Mouse (Mus musculus) heart, embryonic 11.5 days (tissue): ENCODE data around the gene Olig2. TPM values are rescaled to one million over a fixed set of nuclear protein-coding genes. Genes with fewer than 3 reads are reported as not detected.

ENCODE experiments used
- ATAC-seq: fragments of 200-750 bp; cut with Nextera tagmentation; replicated peaks from 2 replicates; pipeline ENCODE4 v1.8.0; 2017; ENCODE audit warnings: moderate library complexity; ENCODE audit not compliant: insufficient number of reproducible peaks, low FRiP score, low TSS enrichment
- H3K27ac ChIP-seq: fragments of 300-500 bp; sonication (generic); 2 replicates; pipeline ENCODE4 v1.5.1; 2014; ENCODE audit warnings: mild to moderate bottlenecking, low read depth, low read length
- H3K27me3 ChIP-seq: fragments of 300-500 bp; sonication (generic); 2 replicates; pipeline ENCODE4 v1.6.1; 2014; ENCODE audit warnings: mild to moderate bottlenecking, low read length, mixed read lengths; ENCODE audit not compliant: control insufficient read depth, insufficient read depth
- H3K36me3 ChIP-seq: fragments of 300-500 bp; sonication (generic); 2 replicates; pipeline ENCODE4 v1.6.1; 2014; ENCODE audit warnings: mild to moderate bottlenecking, low read length, moderate library complexity, mixed read lengths; ENCODE audit not compliant: control insufficient read depth, insufficient read depth
- H3K4me1 ChIP-seq: fragments of 300-500 bp; sonication (generic); 2 replicates; pipeline ENCODE4 v1.6.1; 2014; ENCODE audit warnings: low read length; ENCODE audit not compliant: control insufficient read depth, insufficient read depth
- H3K4me2 ChIP-seq: fragments of 300-500 bp; sonication (generic); 2 replicates; pipeline ENCODE4 v1.6.1; 2014; ENCODE audit warnings: mild to moderate bottlenecking, moderate library complexity
- H3K4me3 ChIP-seq: fragments of 300-500 bp; sonication (generic); 2 replicates; pipeline ENCODE4 v1.5.1; 2014; ENCODE audit warnings: low read depth, low read length
- H3K9ac ChIP-seq: fragments of 300-500 bp; sonication (generic); 2 replicates; pipeline ENCODE4 v1.6.1; 2014; ENCODE audit warnings: mild to moderate bottlenecking, low read depth, low read length, moderate library complexity
- H3K9me3 ChIP-seq: fragments of 300-500 bp; sonication (generic); replicated peaks from 2 replicates; pipeline ENCODE4 v1.6.1; 2016; ENCODE audit warnings: low read length; ENCODE audit not compliant: control insufficient read depth
- WGBS: fragments of 180-500 bp; shearing (Covaris S2); extraction: QIAGEN DNeasy Blood & Tissue Kit; methylation state at CpG from one replicate; pipeline ENCODE4 v1.1.7; 2014; ENCODE audit not compliant: insufficient replicate concordance; 5-methylcytosine and 5-hydroxymethylcytosine counted together
- polyA plus RNA-seq: library from polyadenylated mRNA; unstranded; fragments of >200 nt; fragmentation: Nextera tagmentation; extraction: Ambion mirVana; gene quantifications from 2 replicates; pipeline ENCODE4 v1.2.1, GENCODE M21; 2014

The Olig2 gene
- polyA plus RNA-seq, 1 experiment from 2014 or later = 0.06 TPM

GRCm38 (mm10) chr16:91199815-91200214 lies 25.4 kb upstream of the Olig2 start:
- ATAC-seq = no peak
- Histone ChIP-seq H3K36me3 (no peaks in the 10 kb centered on the region), H3K4me1 (no peaks in the 10 kb centered on the region), H3K4me3 (no peak overlapping the region), H3K27me3 (no peaks in the 10 kb centered on the region), H3K9me3 (no peaks in the 10 kb centered on the region), H3K9ac (no peak overlapping the region), H3K4me2 (no peak overlapping the region), H3K27ac (no peak overlapping the region)
- WGBS = 83% methylated on average over 7 of the region's 7 CpGs

DNA sequence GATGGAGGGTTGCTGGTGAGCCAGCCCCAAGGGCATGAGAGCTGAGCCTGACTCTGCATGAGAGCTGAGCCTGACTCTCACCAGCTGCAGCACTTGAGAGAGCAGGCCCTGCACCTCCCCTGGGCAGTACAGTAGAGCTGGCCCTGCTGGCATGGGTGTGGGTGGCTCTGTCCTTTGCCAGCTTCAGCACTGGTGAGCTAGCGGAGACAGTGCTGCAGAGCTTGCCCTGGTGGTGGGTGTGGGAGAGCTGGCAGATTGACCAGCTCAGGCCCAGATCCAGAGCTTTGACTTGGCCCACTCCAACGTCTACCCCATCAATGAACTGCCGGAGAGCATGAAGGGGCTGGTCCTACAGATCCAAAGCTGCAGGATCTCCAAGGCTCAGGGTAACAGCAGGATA lies 22.3 kb upstream of the Olig2 start:
- no peak overlapping the region for H3K9ac ChIP-seq
- no peak overlapping the region for H3K4me2 ChIP-seq
- H3K9me3 ChIP-seq = no peaks in the 10 kb centered on the region
- H3K27me3 ChIP-seq = no peaks in the 10 kb centered on the region
- no peaks in the 10 kb centered on the region for H3K36me3 ChIP-seq
- no peak overlapping the region for H3K27ac ChIP-seq
- H3K4me3 ChIP-seq = no peak overlapping the region
- 73% methylated on average over 3 of the region's 3 CpGs for WGBS
- H3K4me1 ChIP-seq = no peaks in the 10 kb centered on the region
- ATAC-seq = no peak

- H3K36me3 ChIP-seq = no peaks in the 10 kb centered on the region
- no peaks in the 10 kb centered on the region for H3K9me3 ChIP-seq
- H3K4me1 ChIP-seq = no peaks in the 10 kb centered on the region
- no peak overlapping the region for H3K9ac ChIP-seq
- H3K27ac ChIP-seq = no peak overlapping the region
- H3K4me3 ChIP-seq = no peak overlapping the region
- ATAC-seq = no peak
- no peak overlapping the region for H3K4me2 ChIP-seq
- peaks cover 5% of the 10 kb centered on the region; the same call in 1 of the 2 replicates for H3K27me3 ChIP-seq
- 80% methylated on average over 1 of the region's 1 CpGs for WGBS
Measured at GRCm38 (mm10) chr16:91206371-91206770, 18.9 kb upstream of the Olig2 start.

DNA sequence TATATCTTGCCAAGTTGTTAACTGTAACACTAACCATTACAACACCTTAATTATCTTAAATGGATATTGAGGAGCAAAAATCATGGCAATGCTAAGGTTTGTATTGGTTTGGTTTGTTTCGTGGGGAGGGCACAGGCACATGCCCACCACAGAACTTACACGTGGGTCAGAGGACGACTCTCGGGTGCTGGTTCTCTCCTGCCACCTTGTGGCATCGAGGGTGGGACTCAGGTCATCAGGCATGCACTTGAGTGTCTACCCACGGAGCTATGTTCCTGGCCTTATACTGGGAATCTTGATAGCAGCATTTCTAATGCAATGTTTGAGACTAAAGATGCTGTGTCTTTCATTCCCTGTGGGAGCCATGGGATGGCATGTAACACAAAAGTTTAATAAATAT lies 8.2 kb upstream of the Olig2 start:
- 38% methylated on average over 6 of the region's 6 CpGs for WGBS
- Histone ChIP-seq H3K9ac (no peak overlapping the region), H3K27me3 (peaks cover 73% of the 10 kb centered on the region), H3K4me2 (no peak overlapping the region), H3K9me3 (peaks cover 4% of the 10 kb centered on the region; the same call in 1 of the 2 replicates), H3K4me3 (no peak overlapping the region), H3K36me3 (no peaks in the 10 kb centered on the region), H3K4me1 (0 out of 2 replicates have a peak, but pooled peaks cover 3% of the 10 kb centered on the region), H3K27ac (no peak overlapping the region)
- no peak for ATAC-seq

DNA sequence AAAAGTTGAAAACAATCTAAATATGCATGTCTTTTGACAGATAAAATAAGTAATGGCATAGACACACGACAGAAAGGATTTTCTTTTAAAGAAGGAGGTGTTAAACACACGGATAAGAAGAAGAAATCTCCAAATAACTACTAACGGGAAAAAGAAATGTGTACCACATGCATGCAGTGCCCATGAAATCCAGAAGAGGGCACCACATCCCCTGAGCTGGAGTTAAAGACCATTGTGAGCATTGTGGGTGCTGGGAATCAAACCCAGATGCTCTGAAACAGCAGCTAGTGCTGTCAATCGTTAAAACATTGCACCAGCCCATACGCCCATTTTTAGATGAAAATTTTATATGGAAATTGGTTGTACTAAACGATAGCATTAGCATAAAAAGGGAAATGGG lies 7.3 kb upstream of the Olig2 start:
- Histone ChIP-seq H3K27me3 (peaks cover 77% of the 10 kb centered on the region), H3K36me3 (no peaks in the 10 kb centered on the region), H3K4me2 (no peak overlapping the region), H3K4me3 (no peak overlapping the region), H3K9ac (no peak overlapping the region), H3K4me1 (0 out of 2 replicates have a peak, but pooled peaks cover 6% of the 10 kb centered on the region), H3K9me3 (peaks cover 4% of the 10 kb centered on the region; the same call in 1 of the 2 replicates), H3K27ac (no peak overlapping the region)
- ATAC-seq = no peak
- 63% methylated on average over 6 of the region's 6 CpGs for WGBS

- no peaks in the 10 kb centered on the region for H3K36me3 ChIP-seq
- no peak overlapping the region for H3K27ac ChIP-seq
- H3K9me3 ChIP-seq = peaks cover 4% of the 10 kb centered on the region; the same call in 1 of the 2 replicates
- H3K9ac ChIP-seq = no peak overlapping the region
- ATAC-seq = no peak
- 0 out of 2 replicates have a peak, but pooled peaks cover 9% of the 10 kb centered on the region for H3K4me1 ChIP-seq
- 18% methylated on average over 14 of the region's 14 CpGs for WGBS
- H3K4me3 ChIP-seq = no peak overlapping the region
- H3K4me2 ChIP-seq = no peak overlapping the region
- H3K27me3 ChIP-seq = peaks cover 80% of the 10 kb centered on the region
Measured at GRCm38 (mm10) chr16:91219246-91219645, 6.0 kb upstream of the Olig2 start.

- H3K9ac ChIP-seq = no peak overlapping the region
- H3K4me1 ChIP-seq = peaks cover 21% of the 10 kb centered on the region
- no peak overlapping the region for H3K27ac ChIP-seq
- peaks cover 4% of the 10 kb centered on the region; the same call in 1 of the 2 replicates for H3K9me3 ChIP-seq
- H3K36me3 ChIP-seq = no peaks in the 10 kb centered on the region
- WGBS = under 1% methylated on average over 25 of the region's 25 CpGs
- peaks cover 98% of the 10 kb centered on the region for H3K27me3 ChIP-seq
- H3K4me3 ChIP-seq = peak overlapping the region; percentile 2; the same call in 1 of the 2 replicates
- ATAC-seq = no peak
- H3K4me2 ChIP-seq = peak overlapping the region; percentile 50
Measured at GRCm38 (mm10) chr16:91222171-91222642, 3.0 kb upstream of the Olig2 start.

DNA sequence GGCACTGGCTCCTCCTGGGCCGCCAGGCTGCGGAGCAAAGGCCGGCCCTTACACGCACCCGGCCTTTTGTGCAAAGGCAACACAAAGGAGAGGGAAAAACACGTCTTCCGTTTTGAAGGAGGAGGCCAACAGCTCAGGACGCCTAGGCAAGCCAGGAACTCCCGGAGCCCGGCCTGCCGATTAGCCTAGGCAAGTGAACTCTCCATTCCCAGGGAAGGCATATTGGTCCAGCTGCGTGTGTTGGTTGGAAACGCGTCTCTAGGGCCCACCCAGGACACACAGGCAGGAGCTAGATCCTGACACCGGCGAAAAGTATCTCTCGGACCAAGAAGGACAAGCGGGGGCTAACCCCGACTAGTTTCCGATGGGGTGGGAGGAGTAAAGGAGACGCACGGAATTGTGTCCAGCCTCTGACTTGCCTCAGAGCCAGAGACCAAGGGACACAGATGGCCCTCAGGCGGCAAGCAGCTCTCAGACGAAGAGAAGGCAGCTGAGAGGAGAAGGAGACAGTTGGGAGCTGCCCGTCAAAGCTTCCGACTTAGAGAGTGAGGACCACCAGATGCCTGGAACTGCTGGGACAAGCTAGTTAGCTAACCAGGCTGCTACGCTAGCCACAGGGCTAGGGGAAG lies 2.5 kb upstream of the Olig2 start:
- Histone ChIP-seq H3K27me3 (peaks cover 99% of the 10 kb centered on the region), H3K36me3 (no peaks in the 10 kb centered on the region), H3K9me3 (peaks cover 4% of the 10 kb centered on the region; the same call in 1 of the 2 replicates), H3K9ac (no peak overlapping the region), H3K4me2 (peak overlapping the region; percentile 50), H3K4me1 (peaks cover 22% of the 10 kb centered on the region), H3K4me3 (peak overlapping the region; percentile 2; the same call in 1 of the 2 replicates), H3K27ac (no peak overlapping the region)
- WGBS = 2% methylated on average over 27 of the region's 27 CpGs
- ATAC-seq = no peak
